Mouse (Mus musculus): ENCODE measurements around the gene Ripor3. TPM values are rescaled to one million over a fixed set of nuclear protein-coding genes. Genes with fewer than 3 reads are reported as not detected.

Gene Ripor3
- polyA plus RNA-seq, 1 experiment from 2014 or later = 2.7 TPM

- peaks cover 9% of the 10 kb centered on the region for H3K36me3 ChIP-seq (ENCODE audit: control insufficient read depth, insufficient read depth, low read length)
Measured at GRCm38 (mm10) chr2:167965911-167966310, 44.5 kb downstream of the Ripor3 start.

GRCm38 (mm10) chr2:167964320-167964719 is 46.1 kb downstream of the Ripor3 start:
- Histone ChIP-seq H3K4me1 (ENCODE audit: control insufficient read depth, insufficient read depth, low read length) (peaks cover 17% of the 10 kb centered on the region), H3K9me3 (ENCODE audit: control insufficient read depth, low read length) (no peaks in the 10 kb centered on the region), H3K27me3 (replicated peaks; ENCODE audit: control insufficient read depth, insufficient read depth, low read length) (no peaks in the 10 kb centered on the region), H3K27ac (ENCODE audit: low read length) (no peak overlapping the region), H3K9ac (ENCODE audit: low read depth, low read length) (no peak overlapping the region), H3K4me2 (ENCODE audit: low read depth, low read length) (no peak overlapping the region), H3K4me3 (ENCODE audit: low read length) (no peak overlapping the region), H3K36me3 (ENCODE audit: control insufficient read depth, insufficient read depth, low read length) (peaks cover 9% of the 10 kb centered on the region)
- no peak for ATAC-seq
- 90% methylated on average over 9 of the region's 9 CpGs for WGBS

More at GRCm38 (mm10) chr2:167965911-167966310, 44.5 kb downstream of the Ripor3 start:
- Histone ChIP-seq H3K9ac (ENCODE audit: low read depth, low read length) (no peak overlapping the region), H3K27ac (ENCODE audit: low read length) (no peak overlapping the region), H3K27me3 (replicated peaks; ENCODE audit: control insufficient read depth, insufficient read depth, low read length) (no peaks in the 10 kb centered on the region), H3K9me3 (ENCODE audit: control insufficient read depth, low read length) (no peaks in the 10 kb centered on the region), H3K4me3 (ENCODE audit: low read length) (no peak overlapping the region), H3K4me1 (ENCODE audit: control insufficient read depth, insufficient read depth, low read length) (peaks cover under 1% of the 10 kb centered on the region), H3K4me2 (ENCODE audit: low read depth, low read length) (no peak overlapping the region)
- no peak for ATAC-seq
- 89% methylated on average over 3 of the region's 3 CpGs for WGBS

- peaks cover 9% of the 10 kb centered on the region for H3K36me3 ChIP-seq (ENCODE audit: control insufficient read depth, insufficient read depth, low read length)
- WGBS = 90% methylated on average over 9 of the region's 9 CpGs
- H3K4me3 ChIP-seq (ENCODE audit: low read length) = no peak overlapping the region
- ATAC-seq = no peak
- H3K9ac ChIP-seq (ENCODE audit: low read depth, low read length) = no peak overlapping the region
- H3K27ac ChIP-seq (ENCODE audit: low read length) = no peak overlapping the region
- no peaks in the 10 kb centered on the region for H3K9me3 ChIP-seq (ENCODE audit: control insufficient read depth, low read length)
- H3K4me2 ChIP-seq (ENCODE audit: low read depth, low read length) = no peak overlapping the region
- H3K4me1 ChIP-seq (ENCODE audit: control insufficient read depth, insufficient read depth, low read length) = peaks cover 21% of the 10 kb centered on the region
- no peaks in the 10 kb centered on the region for H3K27me3 ChIP-seq (replicated peaks; ENCODE audit: control insufficient read depth, insufficient read depth, low read length)
Measured at GRCm38 (mm10) chr2:167963778-167964300, 46.6 kb downstream of the Ripor3 start.

- H3K4me1 ChIP-seq (ENCODE audit: control insufficient read depth, insufficient read depth, low read length) = peaks cover 27% of the 10 kb centered on the region
- no peaks in the 10 kb centered on the region for H3K9me3 ChIP-seq (ENCODE audit: control insufficient read depth, low read length)
- no peak overlapping the region for H3K4me2 ChIP-seq (ENCODE audit: low read depth, low read length)
- WGBS = 78% methylated on average over 4 of the region's 4 CpGs
- no peak for ATAC-seq
- no peak overlapping the region for H3K4me3 ChIP-seq (ENCODE audit: low read length)
- H3K9ac ChIP-seq (ENCODE audit: low read depth, low read length) = no peak overlapping the region
- H3K27ac ChIP-seq (ENCODE audit: low read length) = no peak overlapping the region
- H3K27me3 ChIP-seq (replicated peaks; ENCODE audit: control insufficient read depth, insufficient read depth, low read length) = no peaks in the 10 kb centered on the region
- peaks cover 9% of the 10 kb centered on the region for H3K36me3 ChIP-seq (ENCODE audit: control insufficient read depth, insufficient read depth, low read length)
Measured at GRCm38 (mm10) chr2:167963176-167963575, 47.2 kb downstream of the Ripor3 start.

GRCm38 (mm10) chr2:167962347-167962746 is 48.1 kb downstream of the Ripor3 start:
- Histone ChIP-seq H3K4me2 (ENCODE audit: low read depth, low read length) (no peak overlapping the region), H3K27me3 (replicated peaks; ENCODE audit: control insufficient read depth, insufficient read depth, low read length) (no peaks in the 10 kb centered on the region), H3K4me3 (ENCODE audit: low read length) (no peak overlapping the region), H3K9ac (ENCODE audit: low read depth, low read length) (no peak overlapping the region), H3K9me3 (ENCODE audit: control insufficient read depth, low read length) (no peaks in the 10 kb centered on the region), H3K4me1 (ENCODE audit: control insufficient read depth, insufficient read depth, low read length) (peaks cover 31% of the 10 kb centered on the region), H3K27ac (ENCODE audit: low read length) (no peak overlapping the region), H3K36me3 (ENCODE audit: control insufficient read depth, insufficient read depth, low read length) (peaks cover 9% of the 10 kb centered on the region)
- no peak for ATAC-seq
- 89% methylated on average over 6 of the region's 6 CpGs for WGBS

- peaks cover 9% of the 10 kb centered on the region; the same call in 1 of the 2 replicates for H3K36me3 ChIP-seq (ENCODE audit: control insufficient read depth, insufficient read depth, low read length)
- ATAC-seq = no peak
- H3K27me3 ChIP-seq (replicated peaks; ENCODE audit: control insufficient read depth, insufficient read depth, low read length) = no peaks in the 10 kb centered on the region
- H3K4me1 ChIP-seq (ENCODE audit: control insufficient read depth, insufficient read depth, low read length) = peaks cover 31% of the 10 kb centered on the region
- no peak overlapping the region for H3K4me2 ChIP-seq (ENCODE audit: low read depth, low read length)
- 83% methylated on average over 8 of the region's 8 CpGs for WGBS
- H3K9ac ChIP-seq (ENCODE audit: low read depth, low read length) = no peak overlapping the region
- no peak overlapping the region for H3K4me3 ChIP-seq (ENCODE audit: low read length)
- H3K27ac ChIP-seq (ENCODE audit: low read length) = no peak overlapping the region
- H3K9me3 ChIP-seq (ENCODE audit: control insufficient read depth, low read length) = no peaks in the 10 kb centered on the region
Measured at GRCm38 (mm10) chr2:167960584-167960983, 49.8 kb downstream of the Ripor3 start.

- Histone ChIP-seq H3K4me2 (ENCODE audit: low read depth, low read length) (no peak overlapping the region), H3K9me3 (ENCODE audit: control insufficient read depth, low read length) (no peaks in the 10 kb centered on the region), H3K27me3 (replicated peaks; ENCODE audit: control insufficient read depth, insufficient read depth, low read length) (no peaks in the 10 kb centered on the region), H3K36me3 (ENCODE audit: control insufficient read depth, insufficient read depth, low read length) (peaks cover 6% of the 10 kb centered on the region; the same call in 1 of the 2 replicates), H3K27ac (ENCODE audit: low read length) (no peak overlapping the region), H3K4me1 (ENCODE audit: control insufficient read depth, insufficient read depth, low read length) (peaks cover 31% of the 10 kb centered on the region), H3K4me3 (ENCODE audit: low read length) (no peak overlapping the region), H3K9ac (ENCODE audit: low read depth, low read length) (no peak overlapping the region)
- ATAC-seq = peak; percentile 6; the same call in 1 of the 2 replicates
- 59% methylated on average over 7 of the region's 7 CpGs for WGBS
Measured at GRCm38 (mm10) chr2:167959996-167960395, 50.4 kb downstream of the Ripor3 start.

GRCm38 (mm10) chr2:167959384-167959911 is 51.0 kb downstream of the Ripor3 start:
- H3K4me3 ChIP-seq (ENCODE audit: low read length) = no peak overlapping the region
- peaks cover 31% of the 10 kb centered on the region for H3K4me1 ChIP-seq (ENCODE audit: control insufficient read depth, insufficient read depth, low read length)
- no peaks in the 10 kb centered on the region for H3K9me3 ChIP-seq (ENCODE audit: control insufficient read depth, low read length)
- H3K27me3 ChIP-seq (replicated peaks; ENCODE audit: control insufficient read depth, insufficient read depth, low read length) = no peaks in the 10 kb centered on the region
- H3K36me3 ChIP-seq (ENCODE audit: control insufficient read depth, insufficient read depth, low read length) = peaks cover 6% of the 10 kb centered on the region; the same call in 1 of the 2 replicates
- 0 out of 2 replicates have a peak overlapping the region, but pooled peaks have one; percentile 3 for H3K4me2 ChIP-seq (ENCODE audit: low read depth, low read length)
- ATAC-seq = peak; percentile 72
- 55% methylated on average over 4 of the region's 4 CpGs for WGBS
- H3K27ac ChIP-seq (ENCODE audit: low read length) = 0 out of 2 replicates have a peak overlapping the region, but pooled peaks have one; percentile 2
- no peak overlapping the region for H3K9ac ChIP-seq (ENCODE audit: low read depth, low read length)

- Histone ChIP-seq H3K27ac (ENCODE audit: low read length) (peak overlapping the region; percentile 47), H3K9me3 (ENCODE audit: control insufficient read depth, low read length) (no peaks in the 10 kb centered on the region), H3K4me2 (ENCODE audit: low read depth, low read length) (0 out of 2 replicates have a peak overlapping the region, but pooled peaks have one; percentile 3), H3K9ac (ENCODE audit: low read depth, low read length) (no peak overlapping the region), H3K27me3 (replicated peaks; ENCODE audit: control insufficient read depth, insufficient read depth, low read length) (no peaks in the 10 kb centered on the region), H3K36me3 (ENCODE audit: control insufficient read depth, insufficient read depth, low read length) (0 out of 2 replicates have a peak, but pooled peaks cover under 1% of the 10 kb centered on the region), H3K4me3 (ENCODE audit: low read length) (no peak overlapping the region), H3K4me1 (ENCODE audit: control insufficient read depth, insufficient read depth, low read length) (peaks cover 31% of the 10 kb centered on the region)
- no peak; the same call in 1 of the 2 replicates for ATAC-seq
- whole genome bisulfite sequencing = 13% methylated on average over 4 of the region's 4 CpGs
Measured at GRCm38 (mm10) chr2:167958843-167959242, 51.6 kb downstream of the Ripor3 start.
